Mouse (Mus musculus) heart, postnatal 0 days (tissue): Measurements from ENCODE around the gene Atxn3. TPM values are rescaled to one million over a fixed set of nuclear protein-coding genes. Genes with fewer than 3 reads are reported as not detected.

Source experiments
- ATAC-seq: fragments of 200-750 bp; cut with Nextera tagmentation; 2 replicates; pipeline ENCODE4 v1.8.0; 2017; ENCODE audit warnings: low read depth, moderate number of reproducible peaks, moderate library complexity; ENCODE audit not compliant: insufficient read depth
- DNase-seq: peaks from one replicate; pipeline ENCODE4 v3.0.0-alpha.2; 2016; ENCODE audit warnings: low spot score
- H3K27ac ChIP-seq: fragments of 300-500 bp; sonication (generic); 2 replicates; pipeline ENCODE4 v1.5.1; 2014; ENCODE audit warnings: low read depth, mild to moderate bottlenecking
- H3K27me3 ChIP-seq: fragments of 300-500 bp; sonication (generic); 2 replicates; pipeline ENCODE4 v1.6.1; 2014; ENCODE audit warnings: low read length, mixed read lengths; ENCODE audit not compliant: control insufficient read depth, insufficient read depth
- H3K36me3 ChIP-seq: fragments of 300-500 bp; sonication (generic); replicated peaks from 2 replicates; pipeline ENCODE4 v1.6.1; 2014; ENCODE audit warnings: low read length, mixed read lengths; ENCODE audit not compliant: control insufficient read depth, insufficient read depth
- H3K4me1 ChIP-seq: fragments of 300-500 bp; sonication (generic); 2 replicates; pipeline ENCODE4 v1.6.1; 2014; ENCODE audit warnings: antibody characterized with exemption; ENCODE audit not compliant: control insufficient read depth, insufficient read depth
- H3K4me2 ChIP-seq: fragments of 300-500 bp; sonication (generic); 2 replicates; pipeline ENCODE4 v1.6.1; 2014; ENCODE audit warnings: low read depth, mild to moderate bottlenecking, low read length, moderate library complexity
- H3K4me3 ChIP-seq: fragments of 300-500 bp; sonication (generic); 2 replicates; pipeline ENCODE4 v1.5.1; 2014; ENCODE audit warnings: low read depth, low read length
- H3K9ac ChIP-seq: fragments of 300-500 bp; sonication (generic); replicated peaks from 2 replicates; pipeline ENCODE4 v1.6.1; 2014; ENCODE audit warnings: low read depth, low read length, mixed read lengths
- H3K9me3 ChIP-seq: fragments of 300-500 bp; sonication (generic); replicated peaks from 2 replicates; pipeline ENCODE4 v1.6.1; 2016; ENCODE audit warnings: low read length; ENCODE audit not compliant: control insufficient read depth
- CTCF ChIP-seq: IDR thresholded peaks from 2 replicates; pipeline ENCODE4 v1.5.1; 2016; ENCODE audit warnings: antibody characterized with exemption, control low read depth, low read depth
- EP300 ChIP-seq: IDR thresholded peaks from 2 replicates; pipeline ENCODE4 v1.6.1; 2016; ENCODE audit warnings: antibody characterized with exemption, low read depth
- WGBS: fragments of 180-500 bp; shearing (Covaris S2); extraction: QIAGEN DNeasy Blood & Tissue Kit; methylation state at CpG from one replicate; pipeline ENCODE4 v1.1.7; 2014; 5-methylcytosine and 5-hydroxymethylcytosine counted together
- polyA plus RNA-seq: library from polyadenylated mRNA; unstranded; fragments of >200 nt; fragmentation: Nextera tagmentation; extraction: Ambion mirVana; gene quantifications from 2 replicates; pipeline ENCODE4 v1.2.1, GENCODE M21; 2015
- total RNA-seq: library from RNA; depleted of rRNA; stranded (reverse); fragments of >200 nt; gene quantifications from 2 replicates; pipeline ENCODE4 v1.2.3, GENCODE M21; 2014; ENCODE audit warnings: low replicate concordance

The Atxn3 gene
- total and polyA plus RNA-seq, 2 experiments from 2014 or later: 7.2 to 15.8 TPM

- Histone ChIP-seq H3K4me2 (no peak overlapping the region), H3K27ac (no peak overlapping the region), H3K27me3 (no peaks in the 10 kb centered on the region), H3K4me1 (peaks cover 4% of the 10 kb centered on the region; the same call in 1 of the 2 replicates), H3K36me3 (peaks cover 67% of the 10 kb centered on the region), H3K4me3 (no peak overlapping the region), H3K9me3 (no peaks in the 10 kb centered on the region), H3K9ac (no peak overlapping the region)
- peak; percentile 51 for DNase-seq
- 44% methylated on average over 3 of the region's 3 CpGs for WGBS
- no peak for ATAC-seq
- no peak for TF ChIP-seq EP300
- TF ChIP-seq CTCF: peak; percentile 66
These were observed 27.1 kb upstream of the Atxn3 start for GRCm38 (mm10) chr12:101985110-101985509.

GRCm38 (mm10) chr12:101982977-101983376, 24.9 kb upstream of the Atxn3 start:
- DNase-seq (no peak), ATAC-seq (no peak)
- H3K4me1 ChIP-seq: peaks cover 6% of the 10 kb centered on the region; the same call in 1 of the 2 replicates
- no peaks in the 10 kb centered on the region for H3K9me3 ChIP-seq
- H3K27me3 ChIP-seq: no peaks in the 10 kb centered on the region
- H3K9ac ChIP-seq: no peak overlapping the region
- peaks cover 47% of the 10 kb centered on the region for H3K36me3 ChIP-seq
- H3K4me2 ChIP-seq: no peak overlapping the region
- H3K27ac ChIP-seq: no peak overlapping the region
- TF ChIP-seq EP300 (no peak), CTCF (no peak)
- no peak overlapping the region for H3K4me3 ChIP-seq
- 88% methylated on average over 9 of the region's 9 CpGs for WGBS

- Histone ChIP-seq H3K9me3 (no peaks in the 10 kb centered on the region), H3K4me1 (peaks cover 17% of the 10 kb centered on the region), H3K4me2 (no peak overlapping the region), H3K27ac (no peak overlapping the region), H3K4me3 (no peak overlapping the region), H3K36me3 (peaks cover 34% of the 10 kb centered on the region), H3K27me3 (no peaks in the 10 kb centered on the region), H3K9ac (no peak overlapping the region)
- TF ChIP-seq EP300 (no peak), CTCF (no peak)
- no peak for ATAC-seq
- WGBS: 81% methylated on average over 2 of the region's 2 CpGs
- no peak for DNase-seq
These were observed 23.5 kb upstream of the Atxn3 start for GRCm38 (mm10) chr12:101981559-101981958.

GRCm38 (mm10) chr12:101980266-101980665, 22.2 kb upstream of the Atxn3 start:
- no peak overlapping the region for H3K27ac ChIP-seq
- ATAC-seq: no peak
- TF ChIP-seq CTCF: no peak
- TF ChIP-seq EP300: no peak
- no peaks in the 10 kb centered on the region for H3K9me3 ChIP-seq
- no peak overlapping the region for H3K4me2 ChIP-seq
- peaks cover 30% of the 10 kb centered on the region for H3K36me3 ChIP-seq
- peaks cover 19% of the 10 kb centered on the region for H3K4me1 ChIP-seq
- H3K27me3 ChIP-seq: no peaks in the 10 kb centered on the region
- DNase-seq: no peak
- H3K4me3 ChIP-seq: no peak overlapping the region
- 38% methylated on average over 5 of the region's 5 CpGs for WGBS
- H3K9ac ChIP-seq: no peak overlapping the region

GRCm38 (mm10) chr12:101979213-101979750, 21.2 kb upstream of the Atxn3 start:
- H3K4me3 ChIP-seq: no peak overlapping the region
- TF ChIP-seq EP300 (no peak), CTCF (no peak)
- WGBS: 80% methylated on average over 8 of the region's 8 CpGs

GRCm38 (mm10) chr12:101978588-101978987, 20.5 kb upstream of the Atxn3 start:
- Histone ChIP-seq H3K4me2 (no peak overlapping the region), H3K27me3 (no peaks in the 10 kb centered on the region), H3K27ac (no peak overlapping the region), H3K9me3 (no peaks in the 10 kb centered on the region), H3K4me3 (no peak overlapping the region), H3K9ac (no peak overlapping the region), H3K4me1 (peaks cover 27% of the 10 kb centered on the region), H3K36me3 (peaks cover 17% of the 10 kb centered on the region)
- ATAC-seq: no peak
- DNase-seq: no peak
- TF ChIP-seq EP300 (no peak), CTCF (no peak)
- 84% methylated on average over 1 of the region's 1 CpGs for WGBS

More at GRCm38 (mm10) chr12:101979213-101979750, 21.2 kb upstream of the Atxn3 start:
- Histone ChIP-seq H3K9ac (no peak overlapping the region), H3K27ac (no peak overlapping the region), H3K4me1 (peaks cover 26% of the 10 kb centered on the region), H3K36me3 (peaks cover 24% of the 10 kb centered on the region), H3K9me3 (no peaks in the 10 kb centered on the region), H3K27me3 (no peaks in the 10 kb centered on the region), H3K4me2 (no peak overlapping the region)
- no peak for DNase-seq
- no peak for ATAC-seq
